Mouse (Mus musculus) right cerebral cortex, adult 18-20 months (tissue): Measurements from ENCODE around the gene Poln.

ENCODE experiments used
- DNase-seq: peaks from one replicate; pipeline ENCODE4 v3.0.0; 2022; ENCODE audit warnings: mixed read lengths

The Poln gene

DNA sequence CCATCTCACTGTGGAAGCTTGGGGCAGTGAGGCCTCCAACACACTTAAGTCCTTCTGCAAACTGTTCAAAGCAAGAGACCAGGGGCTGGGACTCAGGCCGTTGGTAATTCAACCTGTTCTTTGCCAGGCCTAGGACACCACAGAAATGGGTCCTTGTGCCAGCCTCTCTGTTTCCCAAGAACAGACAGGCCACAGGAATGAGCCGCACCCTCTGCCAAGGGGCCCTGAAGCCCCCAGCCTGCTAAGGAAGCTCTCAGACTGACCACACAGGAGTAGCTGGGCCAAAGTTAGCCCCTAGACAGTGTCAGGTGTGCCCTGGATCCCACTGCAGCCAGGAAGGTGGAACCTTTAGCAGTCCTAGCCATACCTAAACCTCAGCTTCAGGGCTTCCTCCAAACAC, 17.1 kb upstream of the Poln start:
- no peak for DNase-seq

DNA sequence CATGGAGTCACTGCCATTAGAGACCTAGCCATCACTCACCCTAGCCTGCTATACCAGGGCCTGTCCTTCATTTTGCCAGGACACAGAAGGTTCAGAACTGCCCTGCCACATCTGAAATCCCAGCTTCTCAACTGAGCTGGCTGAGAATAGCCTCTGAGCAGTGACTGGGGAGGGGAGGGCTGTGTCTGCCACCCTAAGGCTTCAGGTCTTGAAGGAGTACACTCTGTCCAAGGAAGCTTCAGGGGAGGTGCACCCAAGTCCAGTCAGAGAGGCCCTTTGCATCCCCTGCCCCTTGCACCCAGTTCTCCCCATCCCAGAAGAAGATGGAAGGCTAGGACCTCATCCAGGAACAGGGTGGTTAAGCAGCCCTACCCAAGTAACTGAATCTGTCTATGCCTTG, 16.5 kb upstream of the Poln start:
- DNase-seq, result no peak

DNA sequence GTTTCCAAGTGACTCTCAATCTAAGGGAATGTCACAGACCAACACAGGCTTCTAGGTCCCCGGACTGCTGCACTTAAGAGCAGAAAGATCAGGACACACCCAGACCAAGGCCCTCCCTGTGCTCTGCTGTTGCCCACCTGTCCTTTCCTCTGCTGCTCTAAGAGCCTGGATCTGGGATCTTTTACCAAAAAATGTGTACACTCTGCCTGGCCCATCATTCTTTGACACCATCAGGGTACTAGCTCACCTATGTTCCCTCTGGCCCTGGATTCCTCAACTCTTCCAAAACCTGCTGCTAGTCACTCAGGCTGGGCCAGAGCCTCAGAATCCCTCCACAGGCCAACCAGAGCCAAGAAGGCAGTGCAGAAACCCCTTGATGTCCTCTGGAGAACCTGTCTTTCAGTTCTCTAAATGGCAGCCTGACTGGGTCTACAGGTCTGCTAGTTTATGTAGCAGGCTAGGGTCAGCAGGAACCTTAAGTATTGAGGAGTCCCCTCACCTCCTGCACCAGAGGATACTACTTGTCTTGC, 15.9 kb upstream of the Poln start:
- no peak for DNase-seq

DNA sequence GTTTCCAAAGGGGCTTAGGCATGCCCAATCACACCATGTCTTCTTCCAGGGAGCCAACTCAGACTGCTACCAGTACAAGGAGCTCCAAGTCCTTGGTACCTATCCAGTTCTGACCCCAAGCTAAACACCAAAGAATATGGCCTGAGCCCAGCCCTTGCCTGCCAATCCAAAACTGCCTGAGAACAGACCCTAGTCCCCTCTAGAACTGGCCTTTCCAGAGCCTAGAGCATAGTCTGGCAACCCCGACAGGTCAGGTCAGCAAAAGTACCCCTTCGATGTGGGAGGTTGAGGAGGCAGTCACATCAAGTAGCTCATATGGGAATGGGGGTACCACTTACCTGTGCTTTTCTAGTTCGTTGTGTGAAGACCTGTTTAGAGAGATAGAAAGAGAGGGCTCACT, 14.7 kb upstream of the Poln start:
- no peak for DNase-seq

DNA sequence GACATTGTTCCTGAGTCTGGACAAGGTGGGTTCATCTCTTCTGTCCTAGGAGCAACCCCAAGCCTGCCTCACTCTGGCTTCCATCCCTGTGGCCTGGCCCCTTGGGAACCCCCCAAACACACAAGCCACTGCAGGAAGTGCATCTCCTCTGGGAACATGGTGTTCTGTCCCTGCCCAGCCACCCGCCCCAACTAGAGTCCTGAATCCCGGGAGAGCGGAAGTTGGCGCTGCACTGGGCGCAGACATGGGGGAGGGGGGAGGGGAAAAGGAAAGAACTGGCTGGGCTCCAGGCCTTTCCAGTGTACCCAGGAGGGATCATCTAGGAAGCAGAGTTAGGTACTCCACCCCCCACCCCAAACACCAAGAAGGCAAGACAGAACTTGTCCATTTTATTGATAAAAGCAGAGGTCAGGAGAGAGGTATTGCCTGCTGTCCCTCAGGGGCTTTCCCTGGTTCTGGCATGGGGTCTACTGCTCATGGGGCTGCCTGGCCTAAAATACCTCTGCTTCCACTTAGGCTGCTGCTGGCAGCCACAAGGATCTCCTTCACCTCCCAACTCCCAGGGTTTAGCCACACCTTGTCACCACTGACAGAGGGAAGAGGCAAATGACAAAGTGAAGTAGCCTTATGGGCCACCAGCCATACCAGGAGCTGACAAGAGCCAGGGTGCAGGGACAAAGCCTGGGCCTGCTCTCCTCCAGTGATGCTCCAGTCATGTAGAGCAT, 14.1 kb upstream of the Poln start:
- DNase-seq, result no peak

DNA sequence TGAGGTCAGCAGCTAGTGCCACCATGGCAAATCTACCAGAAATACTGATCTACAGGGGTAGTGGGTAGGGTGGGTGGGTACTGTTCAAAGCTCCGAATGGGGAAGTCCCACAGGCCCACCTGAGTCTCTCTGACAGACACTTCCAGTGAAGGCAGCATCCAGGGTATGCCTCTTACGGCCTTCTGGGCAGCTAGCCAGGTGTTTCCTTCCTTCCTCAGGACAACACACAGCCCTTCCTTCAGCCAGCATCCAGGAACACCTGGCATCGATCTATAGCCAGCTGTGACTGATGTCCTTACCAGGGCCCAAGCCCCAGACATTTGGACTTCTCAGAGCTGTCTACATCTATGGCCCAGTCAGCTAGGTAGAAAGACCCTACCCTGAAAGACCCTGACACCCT, 13.2 kb upstream of the Poln start:
- peak; percentile 1 for DNase-seq

DNA sequence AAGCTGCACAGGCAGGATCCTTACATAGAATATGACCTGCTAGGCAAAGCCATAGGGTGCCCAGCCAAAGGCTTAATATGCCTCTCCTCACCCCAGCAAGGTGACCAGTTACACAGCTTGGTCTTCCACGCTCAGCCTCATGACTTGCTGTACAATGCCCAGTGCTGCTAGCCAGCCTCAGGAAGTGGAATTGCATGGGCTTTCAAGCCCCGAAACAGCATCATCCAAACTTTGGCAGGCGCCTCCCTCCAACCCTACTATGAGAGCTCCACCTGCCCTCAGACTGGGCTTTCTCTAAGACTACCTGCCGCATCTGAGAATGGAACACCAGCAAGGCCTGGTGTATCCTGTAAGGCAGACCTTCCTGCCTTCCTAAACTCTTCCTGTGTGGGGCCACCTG, 8.6 kb upstream of the Poln start:
- DNase-seq, result no peak

DNA sequence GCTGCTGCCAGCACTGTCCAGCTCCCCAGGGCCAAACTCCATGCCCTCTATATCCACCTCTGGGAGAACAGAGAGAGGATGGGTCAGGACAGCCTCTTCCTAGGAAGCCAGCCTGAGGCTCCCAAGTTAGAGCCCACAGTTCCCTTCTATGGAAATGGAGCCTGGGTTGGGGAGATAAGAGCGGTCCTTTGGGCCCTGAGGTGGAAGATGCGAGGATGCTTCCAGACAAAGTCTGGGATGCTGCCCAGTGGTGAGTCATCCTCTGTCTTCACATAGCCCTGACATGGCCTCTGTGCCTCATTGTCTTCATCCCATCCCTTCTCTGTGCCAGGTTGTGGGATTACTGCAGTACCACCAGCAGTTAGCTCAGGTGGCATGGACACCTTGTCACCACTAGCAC, 7.8 kb upstream of the Poln start:
- no peak for DNase-seq

DNA sequence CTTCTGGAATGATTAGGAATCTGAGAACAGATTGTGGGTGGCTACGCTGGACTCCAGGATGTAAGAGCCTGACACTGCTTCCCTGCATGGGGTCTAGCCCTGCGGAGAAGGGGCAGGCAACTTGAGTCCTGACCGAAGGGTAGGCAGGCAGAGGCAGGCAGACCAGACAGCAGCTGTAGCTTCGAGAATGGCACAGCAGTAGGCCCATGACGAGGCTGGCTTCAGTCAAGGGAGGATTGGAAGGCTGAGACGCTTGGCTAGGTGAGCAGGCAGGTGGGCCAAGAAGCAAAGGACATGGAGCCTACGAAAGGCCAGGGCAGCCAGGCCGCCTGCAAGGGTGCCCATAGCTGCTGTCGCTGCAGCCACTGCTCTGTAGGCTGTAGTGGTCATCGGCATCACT, 7.4 kb upstream of the Poln start:
- no peak for DNase-seq

DNA sequence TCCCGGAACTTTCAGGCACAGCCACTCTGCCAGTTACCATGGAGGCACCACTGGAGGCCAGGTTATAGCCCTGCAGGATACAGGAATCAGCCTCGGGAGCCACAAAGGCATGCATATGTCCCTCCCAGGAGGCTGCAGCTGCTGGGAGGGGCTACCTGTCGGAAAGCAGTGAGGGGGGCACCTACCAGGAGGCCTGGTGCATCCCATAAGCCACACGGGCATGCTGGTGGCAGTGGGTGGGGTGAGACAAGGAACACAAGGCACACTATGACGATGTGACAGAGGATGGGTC, 6.1 kb upstream of the Poln start:
- DNase-seq, result no peak

DNA sequence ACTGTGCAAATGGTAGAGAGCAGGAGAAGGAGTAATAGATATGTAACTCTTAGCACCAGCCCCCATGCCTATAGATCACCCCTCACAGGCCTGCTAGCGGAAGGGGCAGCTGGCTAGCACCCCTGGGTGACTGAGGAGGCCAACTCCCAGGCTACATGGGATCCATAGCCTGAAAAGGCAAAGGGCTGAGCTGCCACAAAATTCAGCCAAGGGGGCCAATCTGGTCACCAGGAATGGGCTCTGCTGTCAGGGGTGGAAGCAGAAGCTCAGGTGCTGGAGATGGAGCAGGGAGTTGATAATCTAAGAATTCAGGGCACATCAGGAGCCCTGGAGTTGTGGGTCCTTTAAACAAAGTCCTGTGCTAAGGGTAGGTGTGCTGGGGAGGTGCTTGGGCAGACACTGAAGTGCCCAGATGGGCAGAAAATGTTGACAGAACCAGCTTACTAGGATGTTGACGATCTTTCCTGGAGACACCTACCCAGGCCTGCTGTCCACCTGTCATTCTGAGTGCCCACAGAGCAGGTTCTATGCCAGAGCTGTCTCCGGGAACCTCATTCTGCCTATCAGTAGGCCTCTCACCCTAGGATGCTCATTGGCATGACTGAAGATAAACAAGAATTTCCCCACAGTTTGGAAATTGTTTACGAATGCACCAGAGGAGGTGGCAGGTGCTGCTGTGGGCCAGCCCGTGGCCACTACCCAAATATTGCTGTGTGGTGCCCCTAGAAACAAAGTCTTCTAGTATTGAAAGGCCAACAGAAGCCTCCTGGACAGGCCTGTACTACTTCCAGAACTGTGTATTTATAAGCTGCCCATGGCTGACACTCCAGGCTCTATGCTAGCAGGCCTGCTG, 5.5 kb upstream of the Poln start:
- DNase-seq, result no peak

DNA sequence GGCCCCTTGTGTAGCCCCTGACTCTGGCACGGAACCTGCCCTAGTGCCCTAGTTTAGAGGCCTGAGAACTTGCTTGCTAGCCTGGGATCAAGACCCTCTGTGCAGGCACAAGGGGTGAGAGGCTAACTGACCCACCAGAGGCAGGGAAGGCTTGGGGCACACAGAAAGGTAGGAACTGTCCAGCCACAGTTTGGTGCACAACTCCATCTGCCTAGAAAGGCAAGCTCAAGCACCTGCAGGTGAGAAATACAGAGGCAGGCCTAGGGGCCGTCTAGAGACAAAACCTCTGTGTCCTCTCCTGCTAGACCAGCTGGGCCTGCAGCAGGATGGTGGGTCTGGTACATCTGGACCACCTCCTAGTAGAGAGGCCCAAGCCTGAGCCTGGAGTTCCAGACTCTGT, 4.8 kb upstream of the Poln start:
- no peak for DNase-seq

DNA sequence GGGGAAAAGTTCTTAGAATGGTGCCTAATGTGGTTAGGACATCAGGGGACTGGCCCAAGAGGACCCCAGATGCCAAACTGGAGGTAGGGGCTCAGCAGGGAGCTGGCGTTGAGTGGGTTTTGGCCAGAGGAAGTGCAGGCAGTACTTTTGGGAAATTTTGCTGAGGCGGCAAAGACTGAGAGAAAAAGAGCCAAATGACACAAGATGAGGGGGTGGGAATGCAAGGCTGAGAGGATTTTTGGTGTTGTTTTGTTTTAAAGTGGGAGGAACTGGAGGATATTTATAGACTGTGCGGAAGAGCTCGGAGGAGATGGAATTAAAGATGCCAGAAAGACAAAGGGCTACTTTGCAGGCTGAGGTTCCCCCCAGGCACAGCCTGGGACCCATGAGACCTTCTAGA, 1.5 kb upstream of the Poln start:
- DNase-seq, result peak; percentile 53

DNA sequence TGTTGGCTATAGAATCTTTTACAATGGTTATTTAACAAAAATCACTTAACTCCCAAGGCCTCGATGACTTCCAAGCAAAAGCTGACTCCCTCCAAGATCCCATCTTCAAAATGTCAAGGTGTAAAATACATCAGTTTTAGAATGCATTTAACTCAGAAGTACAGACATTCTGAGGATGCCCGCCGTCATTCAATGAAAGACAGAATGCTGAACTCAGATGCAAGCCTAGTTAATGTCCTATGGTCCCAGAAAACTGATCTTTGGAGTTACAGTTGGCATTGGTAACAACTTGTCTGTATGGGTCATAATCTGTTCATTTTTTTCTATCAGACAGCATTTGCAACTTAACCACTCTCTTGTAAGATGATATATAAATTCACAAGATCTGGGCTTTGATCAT, 706 bp upstream of the Poln start:
- no peak for DNase-seq

DNA sequence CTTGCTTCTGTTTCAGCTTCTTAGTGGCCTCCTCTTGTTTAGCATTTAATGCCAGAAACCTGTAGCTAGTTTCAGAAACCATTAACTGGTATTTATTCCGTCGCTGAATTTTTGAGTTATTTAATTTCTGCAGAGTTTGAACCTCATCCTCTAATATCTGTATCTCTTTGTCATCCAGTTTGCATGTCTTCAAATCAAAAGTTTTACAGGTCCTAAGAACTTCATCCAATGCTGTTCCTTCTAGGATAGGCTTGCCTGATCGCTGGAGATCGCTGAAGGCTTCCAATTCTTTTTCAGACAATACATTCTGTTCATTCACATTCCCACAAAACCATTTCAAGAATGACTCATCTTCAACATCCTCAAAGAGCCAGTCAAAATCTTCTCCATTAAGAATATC, 1.4 kb downstream of the Poln start:
- no peak for DNase-seq

DNA sequence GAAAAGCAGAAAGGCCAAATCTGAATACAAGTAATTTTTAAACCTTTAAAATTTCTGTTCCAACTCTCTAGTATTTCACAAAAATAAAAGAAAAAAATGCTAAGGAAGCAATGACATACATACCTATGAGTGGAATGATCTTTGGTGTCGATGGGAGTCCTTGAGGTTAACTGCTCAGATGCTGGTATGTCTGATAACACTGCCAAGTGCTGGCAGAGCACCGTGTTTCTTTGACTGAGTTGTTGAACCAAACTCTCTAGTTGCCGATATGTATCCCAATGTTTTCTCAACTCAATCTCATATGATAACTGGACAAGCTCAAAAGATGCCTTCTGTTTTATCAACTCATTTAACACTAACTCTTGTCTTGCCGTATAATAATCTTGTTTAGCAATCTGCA, 3.5 kb downstream of the Poln start:
- DNase-seq, result no peak

DNA sequence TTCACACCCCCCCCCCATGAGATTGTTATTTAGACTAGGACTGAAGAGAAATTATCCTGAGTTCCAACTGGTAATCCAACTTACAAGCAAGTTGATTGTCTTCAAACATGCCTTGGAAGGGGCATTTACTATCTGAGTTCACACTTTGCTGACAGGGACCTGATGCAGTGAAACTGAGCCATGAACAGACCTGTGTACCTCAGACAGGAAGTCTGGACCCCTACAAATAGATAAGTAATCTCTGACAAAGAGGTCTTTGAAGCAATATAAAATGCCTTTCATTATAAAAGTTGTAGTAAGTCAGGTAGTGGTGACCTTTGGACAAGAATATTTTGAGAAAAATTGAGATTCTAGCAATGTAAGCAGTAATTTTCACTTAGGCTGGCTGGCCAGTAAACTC, 20.8 kb downstream of the Poln start:
- DNase-seq, result no peak

DNA sequence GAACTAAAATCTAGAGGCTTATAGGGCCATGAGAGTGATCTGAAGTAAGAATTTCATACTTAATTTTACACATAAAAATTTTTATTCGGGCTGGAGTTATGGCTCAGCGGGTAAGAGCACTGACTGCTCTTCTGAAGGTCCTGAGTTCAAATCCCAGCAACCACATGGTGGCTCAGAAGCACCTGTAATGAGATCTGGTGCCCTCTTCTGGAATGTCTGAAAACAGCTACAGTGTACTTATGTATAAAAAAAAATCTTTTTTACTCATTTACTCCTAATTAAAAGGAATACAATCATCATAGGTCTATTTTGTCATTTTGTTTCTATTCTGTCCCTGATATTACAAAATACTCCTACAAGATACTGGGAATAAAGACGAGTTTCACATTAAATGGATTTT, 21.7 kb downstream of the Poln start:
- no peak for DNase-seq

DNA sequence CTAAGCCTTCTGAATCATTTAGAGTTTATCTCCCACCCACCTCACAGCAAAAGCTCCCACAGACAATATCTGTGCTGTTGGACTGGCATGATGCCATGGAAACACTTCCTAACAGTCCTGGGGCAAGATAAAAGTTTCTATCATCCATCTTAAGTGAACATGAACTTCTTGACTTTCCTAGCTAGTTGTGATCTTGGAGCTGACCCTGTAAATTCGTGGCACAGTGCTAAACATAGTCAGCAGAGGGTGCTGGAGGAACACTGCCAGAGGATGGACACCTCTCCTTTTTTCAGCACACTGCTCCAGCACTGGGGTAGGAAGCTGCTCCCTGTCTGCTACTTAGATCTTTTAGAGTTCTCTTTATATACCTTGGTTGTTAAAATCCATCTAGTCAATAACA, 29.5 kb downstream of the Poln start:
- DNase-seq, result peak; percentile 28

DNA sequence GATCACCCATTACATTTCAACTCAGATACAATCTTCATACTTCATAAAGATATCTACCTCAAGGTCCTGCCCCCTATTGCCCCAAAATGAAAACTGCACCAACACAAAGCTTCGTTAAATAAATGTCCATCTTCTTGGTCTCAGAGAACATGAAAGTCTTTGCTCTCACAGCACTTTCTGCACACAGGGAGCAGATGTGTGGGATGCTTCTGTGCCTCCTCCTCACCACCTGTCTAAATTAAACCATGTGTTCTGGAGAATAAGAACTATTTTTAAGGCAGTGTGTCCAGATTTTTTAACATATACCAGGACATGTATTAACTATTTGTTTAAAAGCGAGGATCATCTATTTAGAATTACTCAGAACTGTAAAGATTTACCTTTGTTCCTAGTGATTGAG, 36.5 kb downstream of the Poln start:
- peak; percentile 10 for DNase-seq

DNA sequence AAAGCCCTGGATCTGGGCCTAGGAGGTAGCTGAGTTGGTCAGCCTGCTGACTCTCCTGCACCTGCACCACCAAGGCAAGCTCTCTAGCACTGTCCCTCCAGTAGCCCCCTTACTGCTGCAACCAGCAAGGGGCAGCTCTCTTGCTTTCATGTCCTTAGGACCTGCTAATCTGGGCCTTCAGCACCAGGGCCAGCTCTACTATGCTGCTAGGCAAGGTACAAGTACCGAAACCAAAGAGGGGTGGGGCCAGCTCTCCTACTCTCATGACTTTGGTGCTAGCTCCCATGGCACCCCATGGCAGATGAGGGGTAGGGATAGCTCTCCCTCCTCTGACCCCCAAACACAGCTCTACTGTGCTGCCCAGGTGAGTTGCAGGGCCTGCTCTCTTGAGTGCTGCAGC, 45.1 kb downstream of the Poln start:
- DNase-seq, result no peak

DNA sequence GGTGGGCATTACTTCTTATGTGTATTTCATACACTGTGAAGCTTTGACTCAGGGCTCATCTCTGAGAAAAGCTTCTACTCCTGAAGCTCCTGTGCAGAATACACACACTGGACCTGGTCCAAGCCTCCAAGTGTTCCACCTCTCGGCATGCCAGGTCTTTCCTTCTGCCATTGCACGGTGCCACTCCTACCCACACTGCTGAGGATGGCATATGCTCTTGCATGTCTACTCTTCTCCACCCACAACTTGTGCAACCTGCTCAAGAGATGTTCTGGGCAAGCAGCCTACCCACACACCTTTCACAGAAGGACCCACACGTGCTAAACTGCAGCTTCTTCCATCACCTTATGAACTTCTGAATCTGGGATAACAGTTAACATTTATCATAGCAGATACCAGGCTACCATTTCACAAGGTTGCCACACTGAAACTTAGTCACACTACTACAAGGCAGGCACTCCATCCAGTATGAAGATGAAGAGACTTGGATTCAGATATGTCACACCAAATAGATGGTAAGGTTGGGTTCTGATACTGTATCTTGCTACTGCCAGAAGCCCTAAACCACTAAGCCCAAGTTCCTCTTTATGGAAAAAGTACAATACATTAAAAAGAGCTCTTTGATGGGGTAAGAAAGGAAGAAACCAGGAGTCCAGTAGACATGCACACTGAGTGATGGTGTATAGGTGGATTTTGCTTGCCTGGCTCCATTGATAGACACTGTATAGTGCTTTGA, 50.0 kb downstream of the Poln start:
- DNase-seq, result peak; percentile 63

DNA sequence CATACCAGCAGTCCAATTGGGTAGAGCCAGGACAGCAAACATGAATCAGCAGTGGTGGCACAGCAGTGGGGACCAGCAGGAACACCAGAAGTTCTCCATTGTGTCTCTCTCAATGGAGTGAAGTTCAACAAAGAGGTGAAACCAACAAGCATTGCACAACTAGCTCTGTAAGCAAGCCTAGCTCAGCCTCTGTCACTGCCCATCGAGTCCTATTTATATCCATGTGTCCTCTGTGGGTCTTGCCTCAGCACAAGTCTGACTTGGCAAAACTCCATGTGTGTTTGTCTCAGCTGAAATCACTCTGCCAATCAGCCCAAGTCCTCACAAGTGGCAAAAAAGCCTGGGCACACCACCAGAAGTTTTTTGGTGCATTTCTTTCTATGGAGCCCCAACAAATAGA, 63.6 kb downstream of the Poln start:
- DNase-seq, result no peak

DNA sequence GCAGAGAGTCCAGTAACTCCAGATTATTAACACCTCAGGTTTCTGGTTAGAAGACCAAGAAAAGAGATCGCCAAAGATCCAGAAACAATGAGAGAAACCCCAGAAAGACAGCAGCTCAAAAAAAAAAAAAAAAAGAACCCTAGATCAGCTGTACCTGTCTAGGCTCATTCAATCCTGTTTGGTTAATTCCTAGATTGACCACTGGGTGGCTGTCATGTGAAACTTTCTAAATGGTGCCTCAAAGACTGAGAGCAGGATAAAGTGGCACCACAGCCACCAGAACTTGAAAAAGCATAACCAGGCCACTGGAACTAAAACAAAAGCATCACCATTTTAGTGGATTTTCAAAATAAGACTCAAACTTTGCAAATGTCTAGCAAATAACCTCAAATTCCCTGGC, 71.9 kb downstream of the Poln start:
- peak; percentile 62 for DNase-seq
